Mouse (Mus musculus) splenic B cell, adult 2 months (primary cell): ENCODE data around the gene Slc28a1.
A peak's percentile ranks its signal among the peaks of the same experiment; 100 is the strongest.
"Not testable (repeated sequence)": the region's sequence is repeated elsewhere in the genome, so short reads cannot be mapped to it uniquely, and the experiment has no call there.

Experiments
- DNase-seq: peaks from one replicate; pipeline ENCODE4 v3.0.0-alpha.2; 2011; ENCODE audit warnings: low read depth, low spot score
- H3K27me3 ChIP-seq: 2 replicates; pipeline ENCODE4 v1.6.1; 2012; ENCODE audit warnings: mild to moderate bottlenecking, low read length, moderate library complexity, mixed read lengths; ENCODE audit not compliant: control insufficient read depth, poor library complexity, insufficient read depth, severe bottlenecking
- H3K36me3 ChIP-seq: 2 replicates; pipeline ENCODE4 v1.6.1; 2012; ENCODE audit warnings: mild to moderate bottlenecking, low read length, moderate library complexity, mixed read lengths; ENCODE audit not compliant: control insufficient read depth, poor library complexity, insufficient read depth, severe bottlenecking

Slc28a1 gene

DNA sequence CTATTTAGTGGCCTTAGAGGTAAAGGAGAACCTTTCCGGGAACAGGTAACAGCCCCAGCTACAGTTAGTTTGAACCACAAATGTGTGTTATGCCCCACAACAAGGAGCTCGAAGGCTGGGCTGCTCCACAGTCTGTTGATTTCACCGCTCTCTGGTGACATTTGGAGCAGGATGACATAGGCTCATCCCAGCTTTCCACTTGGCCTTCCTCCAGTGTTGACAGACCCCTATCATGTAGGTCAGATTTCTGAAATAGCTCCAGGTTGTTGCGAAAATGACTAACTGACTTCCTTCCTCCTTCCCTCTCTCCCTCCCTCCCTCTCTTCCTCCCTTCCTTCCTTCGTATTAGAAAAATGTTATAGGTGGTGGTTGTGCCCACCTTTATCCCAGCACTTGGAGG is 84.5 kb downstream of the Slc28a1 start:
- no peaks in the 10 kb centered on the region; the same call in 1 of the 2 replicates for H3K27me3 ChIP-seq

DNA sequence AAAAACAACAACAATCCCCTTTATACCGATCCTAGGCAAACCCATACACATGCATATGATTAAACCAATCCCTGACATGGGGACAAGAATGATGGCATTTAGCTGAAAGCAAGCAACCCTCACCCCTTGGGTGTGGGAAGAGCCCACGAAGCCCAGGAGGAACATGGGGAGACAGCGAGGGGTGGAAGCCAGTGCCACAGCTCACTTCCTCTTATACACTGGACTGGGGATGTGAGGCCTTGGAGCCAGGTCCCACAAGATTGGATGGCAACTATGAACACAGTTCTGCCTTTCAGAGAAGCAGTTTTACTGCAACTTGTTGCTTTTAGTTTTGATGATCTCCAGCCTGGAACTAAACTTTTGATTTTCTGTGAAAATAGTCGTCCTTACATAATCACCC is 85.2 kb downstream of the Slc28a1 start:
- Histone ChIP-seq H3K27me3 (no peaks in the 10 kb centered on the region; the same call in 1 of the 2 replicates), H3K36me3 (no peaks in the 10 kb centered on the region)
- DNase-seq, result no peak

More for the DNA sequence above, 84.5 kb downstream of the Slc28a1 start:
- no peaks in the 10 kb centered on the region for H3K36me3 ChIP-seq
- DNase-seq, result no peak

DNA sequence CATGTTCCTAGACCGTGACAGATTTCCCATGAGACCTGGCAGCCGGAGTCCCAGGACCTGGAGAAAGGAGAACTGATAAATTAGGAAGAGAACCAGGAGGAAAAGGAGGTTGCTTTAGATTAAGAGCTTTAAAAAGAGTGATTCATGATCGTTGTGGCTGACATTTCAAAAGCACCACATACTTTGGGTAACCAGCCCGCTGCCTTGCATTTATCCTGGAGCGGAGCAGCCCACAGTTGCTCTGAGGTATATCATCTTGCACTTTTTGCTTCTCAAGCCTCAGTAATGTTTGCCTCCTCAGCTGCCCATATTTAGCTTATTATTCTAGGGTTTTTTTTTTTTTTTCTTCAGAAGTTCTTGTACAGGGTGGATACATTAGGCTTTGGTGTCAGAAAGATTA is 87.8 kb downstream of the Slc28a1 start:
- DNase-seq, result no peak
- H3K36me3 ChIP-seq, result no peaks in the 10 kb centered on the region
- H3K27me3 ChIP-seq, result no peaks in the 10 kb centered on the region; the same call in 1 of the 2 replicates

DNA sequence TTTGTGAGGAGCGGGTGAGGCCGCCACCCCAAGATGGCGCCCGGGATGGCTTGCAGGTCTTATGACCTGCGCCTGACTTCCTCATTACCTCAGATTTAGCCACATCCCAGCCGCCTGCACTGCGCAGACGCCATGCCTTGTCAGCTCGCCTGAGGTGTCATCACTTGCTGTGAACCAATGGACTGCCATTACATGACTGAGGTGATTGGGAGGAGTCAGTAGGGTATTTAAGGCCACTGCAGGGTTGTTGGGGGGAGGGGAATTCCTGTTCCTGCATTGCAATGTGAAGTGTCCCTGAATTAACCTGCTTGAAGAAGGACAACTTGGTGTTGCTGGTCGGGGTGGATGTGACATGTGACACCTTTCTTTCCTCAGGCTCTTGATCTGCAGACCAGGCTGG is 89.0 kb downstream of the Slc28a1 start:
- not testable (repeated sequence) for H3K36me3 ChIP-seq, DNase-seq, H3K27me3 ChIP-seq

DNA sequence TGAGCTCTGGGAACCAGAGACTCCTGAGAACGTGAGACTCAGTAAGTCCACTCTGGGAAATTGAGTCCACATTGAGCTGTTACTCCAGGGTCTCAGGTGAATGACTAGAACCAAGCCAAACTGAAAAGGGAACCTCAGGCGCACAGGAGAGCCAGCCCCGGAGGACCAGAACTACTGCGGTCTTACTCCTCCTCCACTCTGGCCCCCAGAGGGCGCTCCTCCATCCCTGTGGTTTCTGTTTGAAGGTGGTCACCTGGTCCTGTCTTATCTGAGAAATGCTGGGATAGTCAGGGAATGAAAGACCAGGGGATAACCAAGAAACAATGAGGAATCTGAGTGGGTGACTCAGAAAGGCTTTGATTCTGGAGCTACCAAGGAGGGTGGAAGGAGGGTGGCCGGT is 94.3 kb downstream of the Slc28a1 start:
- no peaks in the 10 kb centered on the region for H3K27me3 ChIP-seq
- peak; percentile 76 for DNase-seq

DNA sequence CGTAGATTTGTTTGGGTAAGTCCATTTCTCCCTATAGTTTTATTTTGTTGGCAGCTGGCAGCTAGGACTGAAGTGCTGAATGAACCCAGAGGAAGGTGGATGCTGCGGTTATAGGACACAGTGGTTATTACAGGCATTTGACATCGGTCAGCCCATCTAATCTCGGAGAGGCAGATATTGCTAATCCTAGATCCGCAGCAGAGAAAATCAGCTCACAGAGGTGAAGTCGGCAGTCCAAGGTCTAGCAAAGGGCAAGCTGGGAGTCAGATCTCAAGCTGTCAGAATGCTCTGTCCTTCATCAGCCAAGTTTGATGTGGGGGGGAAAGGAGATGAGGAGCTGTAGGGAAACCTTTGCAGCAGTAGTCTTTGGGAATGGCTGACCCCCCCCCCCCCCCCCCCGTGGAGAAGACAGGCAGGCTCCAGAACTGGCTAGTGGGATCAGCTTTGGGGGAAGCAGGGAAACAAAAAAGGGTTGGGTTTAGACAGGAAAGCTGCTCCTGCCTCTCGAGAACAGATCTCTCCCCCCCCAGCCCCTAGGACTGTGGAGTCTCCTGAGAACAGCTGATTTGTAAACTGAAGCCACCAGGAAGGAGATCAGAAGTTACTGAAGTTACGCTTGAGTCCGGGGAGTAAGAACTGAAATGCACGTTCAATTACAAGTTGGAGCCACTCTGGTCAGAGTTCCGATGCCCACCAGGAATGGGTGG is 95.5 kb downstream of the Slc28a1 start:
- H3K27me3 ChIP-seq, result no peaks in the 10 kb centered on the region
- H3K36me3 ChIP-seq, result no peaks in the 10 kb centered on the region
- DNase-seq, result no peak

More for the DNA sequence above, 94.3 kb downstream of the Slc28a1 start:
- no peaks in the 10 kb centered on the region for H3K36me3 ChIP-seq

DNA sequence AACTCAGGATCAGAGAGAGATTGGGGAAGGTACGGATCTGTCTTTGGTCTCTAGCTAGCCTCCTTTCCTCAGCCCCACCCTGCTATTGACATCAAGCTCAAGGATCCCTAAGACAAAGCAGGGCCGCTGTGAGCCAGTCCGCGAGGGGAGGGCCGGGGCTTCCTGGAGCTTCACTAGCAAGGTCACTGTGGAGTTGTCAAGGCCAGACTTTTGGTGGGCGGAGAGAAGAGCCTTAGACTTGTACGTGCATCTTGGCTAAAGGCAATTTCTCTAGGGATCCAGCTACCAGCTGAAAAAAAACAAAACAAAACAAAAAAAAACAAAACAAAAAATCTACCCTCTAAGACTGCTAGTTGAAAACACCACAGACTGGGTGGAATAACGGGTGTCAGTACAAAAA is 97.2 kb downstream of the Slc28a1 start:
- DNase-seq, result peak; percentile 24
- H3K36me3 ChIP-seq, result no peaks in the 10 kb centered on the region
- no peaks in the 10 kb centered on the region for H3K27me3 ChIP-seq

DNA sequence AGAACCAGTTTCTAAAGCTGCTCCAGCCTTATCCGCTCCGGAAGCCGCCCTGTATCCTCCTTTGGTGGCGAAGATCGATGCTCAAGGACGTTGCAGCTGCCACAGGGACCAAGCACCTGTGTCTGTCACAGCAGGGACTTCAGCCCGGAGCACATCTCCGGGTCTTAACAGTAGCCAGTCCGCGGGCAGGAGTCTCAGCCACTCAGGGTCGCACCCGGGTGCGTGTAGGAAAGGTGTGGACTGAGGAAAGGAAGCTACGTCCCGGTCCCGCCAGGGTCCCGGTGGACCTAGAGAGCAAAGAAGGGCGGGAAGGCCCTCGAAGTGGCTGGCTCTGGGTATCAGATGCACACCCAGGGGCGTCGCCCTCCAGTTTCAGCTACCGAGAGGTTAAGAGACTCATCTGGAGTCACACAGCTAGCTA is 97.7 kb downstream of the Slc28a1 start:
- Histone ChIP-seq H3K36me3 (no peaks in the 10 kb centered on the region), H3K27me3 (no peaks in the 10 kb centered on the region)
- DNase-seq, result peak; percentile 86

DNA sequence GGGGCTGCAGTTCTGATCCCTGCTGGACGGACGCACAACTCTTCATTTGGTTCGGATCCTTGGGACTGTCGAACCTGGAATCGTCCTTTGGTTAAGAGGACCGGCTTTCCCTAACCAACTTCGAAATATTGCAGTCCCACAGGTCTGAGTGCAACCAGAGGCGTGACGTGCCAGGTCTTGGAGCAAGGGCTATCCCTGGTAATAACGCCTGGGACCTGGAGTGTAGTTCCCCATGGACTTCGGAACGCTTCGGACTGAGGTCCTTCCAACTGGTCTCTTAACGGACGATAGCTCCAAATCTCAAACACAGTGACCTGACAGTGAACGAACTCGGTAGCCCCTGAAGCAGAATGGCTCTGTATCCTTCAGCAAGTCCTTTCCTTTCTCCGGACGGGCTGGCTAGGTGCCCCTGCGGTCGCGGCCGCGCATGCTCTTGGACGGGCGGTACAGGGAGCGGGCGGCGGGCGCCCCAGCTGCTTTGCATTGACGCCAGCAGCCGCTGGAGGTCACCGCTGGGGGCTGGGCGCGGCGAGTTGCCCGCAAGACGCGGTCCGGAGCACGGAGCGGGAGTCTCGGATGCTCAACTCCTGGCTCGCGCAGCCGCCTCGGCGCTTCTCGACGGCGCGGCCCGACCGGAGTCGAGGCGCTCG is 98.2 kb downstream of the Slc28a1 start:
- DNase-seq, result peak; percentile 96
- H3K27me3 ChIP-seq, result no peaks in the 10 kb centered on the region
- H3K36me3 ChIP-seq, result no peaks in the 10 kb centered on the region

DNA sequence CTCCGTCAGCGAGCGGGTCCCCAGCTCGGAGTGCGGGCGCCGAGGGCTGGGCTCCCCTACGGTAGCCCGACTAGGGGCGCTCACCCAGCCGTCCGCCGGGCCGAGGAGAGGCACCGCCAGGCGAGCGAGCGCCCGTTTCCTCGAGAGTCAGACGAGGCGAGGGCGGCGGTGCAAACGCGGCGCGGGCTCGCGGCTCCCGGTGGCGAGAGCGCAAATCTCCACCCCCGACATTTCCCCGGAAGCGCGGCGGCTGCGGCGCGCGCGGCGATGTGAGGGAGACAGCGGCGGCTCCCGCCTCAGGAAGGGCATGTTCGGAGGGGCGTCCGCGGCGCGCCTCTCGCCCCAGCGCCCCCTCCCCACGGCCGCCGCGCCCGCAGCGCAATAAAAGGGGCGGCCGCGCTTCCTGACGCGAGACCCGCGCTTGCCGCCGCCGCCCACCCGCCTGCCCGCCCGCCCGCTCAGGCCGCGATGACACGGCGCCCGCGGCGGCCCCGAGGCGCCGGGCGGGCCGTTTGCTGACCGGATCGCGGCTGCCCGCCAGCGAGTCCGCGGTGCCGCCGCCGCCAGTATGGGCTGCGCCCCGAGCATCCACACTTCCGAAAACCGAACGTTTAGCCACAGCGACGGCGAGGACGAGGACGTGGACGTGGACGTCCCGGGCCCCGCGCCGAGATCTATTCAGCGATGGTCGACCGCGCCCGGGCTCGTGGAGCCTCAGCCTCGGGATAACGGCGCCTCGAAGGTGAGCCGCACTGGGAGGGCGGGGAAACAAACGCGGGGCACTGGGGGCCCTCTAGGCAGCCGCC is 99.0 kb downstream of the Slc28a1 start, which contains the start of gene Pde8a:
Gene Pde8a (plus strand): TSS at position 250 of the 806 bp plus-strand sequence.
- DNase-seq, result peak; percentile 31
- Histone ChIP-seq H3K36me3 (no peaks in the 10 kb centered on the region), H3K27me3 (no peaks in the 10 kb centered on the region)

DNA sequence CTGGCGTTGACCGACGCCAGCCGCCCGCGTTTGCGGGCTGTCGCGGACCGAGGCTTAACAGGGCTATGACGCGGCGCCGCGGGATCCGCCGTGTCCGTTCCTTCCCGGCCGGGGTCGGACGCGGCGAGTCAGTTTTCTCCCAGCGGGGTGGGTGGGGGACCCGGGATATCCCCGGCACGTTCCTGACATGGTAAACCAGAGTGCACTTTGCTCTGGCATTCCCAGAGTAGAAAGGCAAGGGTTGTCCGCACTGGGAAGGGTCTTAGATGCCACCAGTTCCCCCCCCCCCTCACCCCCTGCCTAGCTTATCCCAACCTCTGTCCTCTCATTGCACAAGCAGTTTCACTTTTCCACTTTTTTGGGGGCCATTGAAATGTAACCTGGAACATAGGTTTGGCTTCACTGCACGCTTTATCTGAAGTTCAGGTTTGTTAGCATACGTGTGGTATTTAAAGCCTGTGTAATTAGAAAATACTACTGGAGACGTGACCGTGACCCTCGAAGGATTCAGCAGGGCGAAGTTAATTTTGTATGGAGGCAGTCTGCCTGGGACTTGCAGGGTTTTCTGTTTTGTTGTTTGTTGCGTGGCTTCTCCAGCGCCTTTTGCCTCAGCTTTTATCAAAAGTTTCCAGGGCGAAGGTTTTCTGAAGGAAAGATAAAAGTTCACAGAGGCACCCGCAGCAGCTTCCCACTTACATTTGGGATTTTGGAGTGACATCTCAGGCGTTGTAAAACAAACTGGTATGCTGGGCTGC is 99.7 kb downstream of the Slc28a1 start:
- DNase-seq, result no peak
- no peaks in the 10 kb centered on the region for H3K36me3 ChIP-seq
- H3K27me3 ChIP-seq, result no peaks in the 10 kb centered on the region

DNA sequence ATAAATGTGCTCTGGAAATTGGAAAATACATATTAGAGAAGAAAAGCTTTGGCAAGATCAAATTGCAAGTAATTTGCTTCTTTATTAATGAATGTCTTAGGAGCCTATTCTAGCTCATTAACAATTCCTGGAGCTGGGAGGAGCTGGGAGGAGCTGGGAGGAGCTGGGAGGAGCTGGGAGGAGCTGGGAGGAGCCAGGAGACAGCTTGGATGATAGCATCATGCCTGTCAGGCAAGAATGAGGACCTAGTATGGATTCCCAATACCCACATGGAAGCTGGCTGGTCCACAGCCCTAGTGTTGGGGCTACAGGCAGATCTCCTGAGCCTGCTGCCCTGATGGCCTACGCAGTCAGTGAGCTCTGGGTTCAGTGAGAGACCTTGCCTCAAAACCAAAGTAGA is 101.4 kb downstream of the Slc28a1 start:
- H3K27me3 ChIP-seq, result no peaks in the 10 kb centered on the region
- DNase-seq, result no peak
- H3K36me3 ChIP-seq, result no peaks in the 10 kb centered on the region

DNA sequence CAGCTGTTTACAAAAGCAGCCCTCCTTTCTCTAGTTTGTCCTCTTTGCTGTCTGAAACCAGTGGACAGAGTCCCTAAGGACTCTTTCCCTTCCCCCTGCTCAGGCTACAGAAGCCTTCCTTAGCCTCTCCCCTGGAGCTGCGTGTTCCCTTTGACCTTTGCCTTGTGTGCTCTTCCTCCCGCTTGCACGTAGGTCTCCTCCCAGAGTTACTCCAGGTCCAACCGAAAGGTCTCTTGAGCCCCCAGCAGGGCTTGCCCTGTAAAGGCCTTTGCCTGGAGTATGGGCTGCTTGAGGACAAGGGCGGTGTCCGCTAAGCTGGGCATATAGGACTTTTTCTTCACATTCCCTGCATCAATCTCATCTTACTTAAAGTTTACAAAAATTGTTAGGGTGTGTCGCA is 104.7 kb downstream of the Slc28a1 start:
- no peak for DNase-seq
- Histone ChIP-seq H3K27me3 (no peaks in the 10 kb centered on the region), H3K36me3 (no peaks in the 10 kb centered on the region)
